Mouse (Mus musculus) neural tube, embryonic 11.5 days (tissue): Measurements from ENCODE around the gene Paox. TPM values are rescaled to one million over a fixed set of nuclear protein-coding genes. Genes with fewer than 3 reads are reported as not detected.
"Not testable (repeated sequence)": the region's sequence is repeated elsewhere in the genome, so short reads cannot be mapped to it uniquely, and the experiment has no call there.

Experiments used
- ATAC-seq: fragments of 200-750 bp; cut with Nextera tagmentation; 2 replicates; pipeline ENCODE4 v1.8.0; 2017; ENCODE audit warnings: moderate number of reproducible peaks, mild to moderate bottlenecking, moderate TSS enrichment, moderate library complexity; ENCODE audit not compliant: insufficient read depth, low FRiP score, low TSS enrichment
- DNase-seq: peaks from one replicate; pipeline ENCODE4 v3.0.0-alpha.2; 2015; ENCODE audit warnings: low spot score
- H3K27ac ChIP-seq: fragments of 300-500 bp; sonication (generic); 2 replicates; pipeline ENCODE4 v1.5.1; 2014; ENCODE audit warnings: low read depth, mild to moderate bottlenecking, low read length
- H3K27me3 ChIP-seq: fragments of 300-500 bp; sonication (generic); 2 replicates; pipeline ENCODE4 v1.6.1; 2014; ENCODE audit warnings: mild to moderate bottlenecking, low read length, mixed read lengths; ENCODE audit not compliant: control insufficient read depth, insufficient read depth
- H3K36me3 ChIP-seq: fragments of 300-500 bp; sonication (generic); 2 replicates; pipeline ENCODE4 v1.6.1; 2014; ENCODE audit warnings: mild to moderate bottlenecking, low read length, moderate library complexity, mixed read lengths; ENCODE audit not compliant: control insufficient read depth, insufficient read depth
- H3K4me1 ChIP-seq: fragments of 300-500 bp; sonication (generic); 2 replicates; pipeline ENCODE4 v1.6.1; 2014; ENCODE audit warnings: low read length, mixed read lengths; ENCODE audit not compliant: control insufficient read depth, insufficient read depth
- H3K4me2 ChIP-seq: fragments of 300-500 bp; sonication (generic); 2 replicates; pipeline ENCODE4 v1.6.1; 2014; ENCODE audit warnings: low read depth, mild to moderate bottlenecking, moderate library complexity
- H3K4me3 ChIP-seq: fragments of 300-500 bp; sonication (generic); 2 replicates; pipeline ENCODE4 v1.5.1; 2014; ENCODE audit warnings: low read depth, low read length
- H3K9ac ChIP-seq: fragments of 300-500 bp; sonication (generic); 2 replicates; pipeline ENCODE4 v1.6.1; 2014; ENCODE audit warnings: mild to moderate bottlenecking, low read length
- H3K9me3 ChIP-seq: fragments of 300-500 bp; sonication (generic); 2 replicates; pipeline ENCODE4 v1.6.1; 2016; ENCODE audit warnings: low read length; ENCODE audit not compliant: control insufficient read depth
- WGBS: fragments of 180-500 bp; shearing (Covaris S2); extraction: QIAGEN DNeasy Blood & Tissue Kit; methylation state at CpG from one replicate; pipeline ENCODE4 v1.1.7; 2014; 5-methylcytosine and 5-hydroxymethylcytosine counted together
- polyA plus RNA-seq: library from polyadenylated mRNA; unstranded; fragments of >200 nt; fragmentation: Nextera tagmentation; extraction: Ambion mirVana; gene quantifications from 2 replicates; pipeline ENCODE4 v1.2.1, GENCODE M21; 2014

Paox gene
- polyA plus RNA-seq, 1 experiment from 2014 or later = 15.6 TPM

DNA sequence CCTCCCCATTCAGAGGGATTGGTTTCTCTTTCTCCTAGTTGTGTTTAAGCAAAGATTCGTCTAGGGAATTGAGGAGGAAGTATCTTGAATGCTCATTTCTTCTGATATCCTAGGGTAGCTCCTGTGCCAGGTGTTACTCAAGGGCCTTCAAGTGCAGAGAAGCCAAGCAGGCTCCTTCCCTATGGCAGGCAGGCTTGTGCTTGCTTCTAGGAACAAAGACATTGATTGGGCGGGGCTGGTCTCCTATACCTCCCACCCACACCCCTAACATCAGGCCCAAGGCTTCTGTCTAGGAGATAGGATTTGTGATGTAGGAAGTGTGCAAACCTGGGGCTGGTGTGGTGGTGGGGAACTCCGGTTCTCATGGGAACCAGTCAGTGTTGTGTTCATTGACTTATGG lies 11.3 kb downstream of the Paox start:
- no peak for ATAC-seq
- H3K36me3 ChIP-seq = no peaks in the 10 kb centered on the region
- H3K9me3 ChIP-seq = no peaks in the 10 kb centered on the region
- DNase-seq = no peak
- H3K4me3 ChIP-seq = no peak overlapping the region
- no peaks in the 10 kb centered on the region for H3K27me3 ChIP-seq
- H3K4me1 ChIP-seq = no peaks in the 10 kb centered on the region
- no peak overlapping the region for H3K4me2 ChIP-seq
- no peak overlapping the region for H3K9ac ChIP-seq
- H3K27ac ChIP-seq = no peak overlapping the region
- 90% methylated on average over 3 of the region's 3 CpGs for WGBS

DNA sequence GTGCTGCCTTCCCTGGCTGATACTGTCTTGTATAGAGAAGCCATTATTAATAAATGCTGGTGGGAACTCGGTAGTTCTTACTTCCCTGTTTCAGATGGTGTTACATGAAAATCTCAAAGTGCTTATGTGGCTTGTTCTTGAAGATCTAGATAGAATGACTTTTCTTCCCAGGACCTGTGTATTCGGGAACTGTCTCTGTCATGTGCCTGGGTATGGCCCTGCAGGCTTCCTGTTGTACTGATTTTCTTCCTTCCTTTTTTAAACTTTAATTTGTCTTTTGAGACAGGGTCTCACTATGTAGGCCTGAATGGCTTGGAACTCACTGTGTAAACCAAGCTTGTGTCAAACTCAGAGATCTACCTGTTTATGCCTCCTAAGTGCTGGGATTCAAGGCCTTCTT lies 12.3 kb downstream of the Paox start:
- H3K27me3 ChIP-seq = no peaks in the 10 kb centered on the region
- H3K9me3 ChIP-seq = no peaks in the 10 kb centered on the region
- WGBS = 91% methylated on average over 2 of the region's 2 CpGs
- no peak overlapping the region for H3K4me2 ChIP-seq
- ATAC-seq = no peak
- no peaks in the 10 kb centered on the region for H3K36me3 ChIP-seq
- H3K9ac ChIP-seq = no peak overlapping the region
- DNase-seq = no peak
- H3K27ac ChIP-seq = no peak overlapping the region
- H3K4me3 ChIP-seq = no peak overlapping the region
- no peaks in the 10 kb centered on the region for H3K4me1 ChIP-seq

DNA sequence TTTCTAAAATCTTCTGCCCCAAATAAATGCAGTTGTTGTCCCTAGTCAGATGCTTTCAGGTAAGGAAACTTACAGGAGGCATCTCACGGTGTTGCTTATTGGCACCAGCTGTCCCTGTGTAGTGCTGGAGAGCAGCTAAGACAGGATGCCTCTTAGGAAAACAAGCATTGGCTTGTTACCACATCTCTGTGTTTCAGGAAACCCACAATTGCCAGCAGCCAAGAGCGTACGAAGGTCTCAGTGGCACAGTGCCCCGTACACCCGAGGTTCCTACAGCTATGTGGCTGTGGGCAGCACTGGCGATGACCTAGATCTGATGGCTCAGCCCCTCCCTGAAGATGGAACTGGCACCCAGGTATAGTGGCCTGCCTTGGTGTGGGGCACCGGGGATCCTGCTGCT lies 16.6 kb downstream of the Paox start:
- not testable (repeated sequence) for ATAC-seq, DNase-seq, H3K36me3 ChIP-seq, H3K9me3 ChIP-seq, H3K4me3 ChIP-seq, H3K27ac ChIP-seq, H3K4me1 ChIP-seq, H3K27me3 ChIP-seq, H3K9ac ChIP-seq, H3K4me2 ChIP-seq
- 91% methylated on average over 6 of the region's 7 CpGs for WGBS

DNA sequence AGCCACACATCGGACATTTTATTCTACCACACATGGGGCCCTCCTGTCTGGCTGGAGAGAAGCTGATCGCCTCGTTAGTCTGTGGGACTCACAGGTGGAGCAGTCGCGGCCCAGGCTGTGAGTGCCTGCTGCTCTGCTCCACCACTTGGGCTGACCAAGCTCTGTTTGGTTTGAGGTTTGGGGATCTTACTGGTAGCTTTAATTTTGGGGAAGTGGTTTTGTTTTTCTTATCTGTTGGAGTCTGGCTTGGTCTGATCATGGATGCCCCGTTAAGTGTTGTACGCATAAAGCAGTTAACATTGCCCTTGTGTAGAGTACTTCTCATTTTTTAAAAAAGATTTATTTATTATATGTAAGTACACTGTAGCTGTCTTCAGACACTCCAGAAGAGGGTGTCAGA lies 18.4 kb downstream of the Paox start:
- H3K9ac ChIP-seq, H3K9me3 ChIP-seq, H3K4me2 ChIP-seq, H3K4me3 ChIP-seq, DNase-seq, H3K36me3 ChIP-seq, H3K4me1 ChIP-seq, H3K27me3 ChIP-seq, H3K27ac ChIP-seq, ATAC-seq: not testable (repeated sequence)
- 95% methylated on average over 6 of the region's 7 CpGs for WGBS

GRCm38 (mm10) chr7:140135106-140135770 lies 19.6 kb downstream of the Paox start:
- Histone ChIP-seq H3K4me2 (no peak overlapping the region), H3K9ac (no peak overlapping the region), H3K27me3 (no peaks in the 10 kb centered on the region), H3K36me3 (no peaks in the 10 kb centered on the region), H3K4me3 (no peak overlapping the region), H3K4me1 (0 out of 2 replicates have a peak, but pooled peaks cover 5% of the 10 kb centered on the region), H3K27ac (no peak overlapping the region), H3K9me3 (no peaks in the 10 kb centered on the region)
- ATAC-seq = no peak
- no peak for DNase-seq
- 91% methylated on average over 5 of the region's 5 CpGs for WGBS

DNA sequence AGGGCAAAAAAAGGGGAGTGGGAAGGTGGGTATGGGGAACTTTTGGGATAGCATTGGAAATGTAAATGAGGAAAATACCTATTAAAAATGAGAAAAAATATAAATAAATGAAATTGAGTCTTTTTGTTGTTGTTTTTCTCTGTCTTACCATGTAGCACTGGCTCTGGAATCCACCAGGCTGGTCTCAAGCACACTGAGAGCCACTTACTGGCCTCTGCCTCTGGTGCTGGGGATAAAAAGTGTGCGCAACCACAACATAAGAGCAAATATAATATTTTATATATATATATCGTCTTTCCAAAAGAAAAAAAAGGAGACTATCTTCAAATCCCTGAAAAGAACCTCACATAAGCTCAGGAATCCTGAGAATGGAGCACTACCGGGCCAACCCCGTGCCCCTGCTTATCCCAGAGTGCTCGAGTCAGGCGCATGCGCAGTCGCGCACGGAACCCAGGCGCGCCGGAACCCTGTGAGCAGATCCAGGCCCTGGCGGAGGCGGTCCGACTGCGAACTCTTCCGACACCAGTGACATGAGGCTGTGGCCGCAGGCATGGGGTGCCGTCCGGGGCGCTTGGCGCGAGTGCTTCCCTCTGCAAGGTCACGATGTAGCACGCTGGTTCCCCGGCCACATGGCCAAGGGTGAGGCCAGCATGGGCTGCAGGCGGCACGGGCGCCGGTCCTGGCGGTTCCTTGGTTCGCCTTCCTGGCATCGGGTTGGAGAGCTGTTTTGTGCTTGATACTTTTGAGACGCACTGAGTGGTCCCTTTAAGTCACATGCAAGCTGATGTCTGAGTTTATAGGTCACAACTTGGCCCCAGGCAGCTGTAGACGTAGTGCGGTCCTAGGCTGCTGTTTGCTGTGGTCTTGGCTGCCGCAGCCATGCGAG lies 21.8 kb downstream of the Paox start, which contains the start of gene Mtg1:
TSS of gene Mtg1 (plus strand) at position 430 of the 886 bp plus-strand sequence.
- Histone ChIP-seq H3K4me2 (peak within 1 kb of the TSS; percentile 90), H3K9me3 (no peaks in the 10 kb centered on the region), H3K27ac (no peak within 1 kb of the TSS), H3K9ac (peak within 1 kb of the TSS; percentile 87), H3K36me3 (no peaks in the 10 kb centered on the region), H3K27me3 (no peaks in the 10 kb centered on the region), H3K4me3 (peak within 1 kb of the TSS; percentile 76), H3K4me1 (0 out of 2 replicates have a peak, but pooled peaks cover 5% of the 10 kb centered on the region)
- 2% methylated on average over 39 of the region's 39 CpGs for WGBS
- DNase-seq (peak; percentile 96), ATAC-seq (peak; percentile 97)

DNA sequence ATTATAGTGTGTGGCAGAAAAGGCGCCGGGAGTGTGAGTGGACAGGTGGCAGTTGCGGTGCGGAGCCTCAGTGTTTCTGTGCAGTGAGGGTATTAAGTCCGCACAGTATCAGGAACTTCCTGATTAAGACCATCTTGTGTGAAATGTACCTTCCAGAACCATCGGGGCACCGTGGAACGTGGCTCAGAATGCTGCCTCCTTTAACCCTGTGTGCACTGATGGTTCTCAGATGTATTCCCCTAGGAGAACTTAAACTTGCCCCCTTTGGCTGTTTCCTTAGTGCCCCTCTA lies 22.4 kb downstream of the Paox start:
- Histone ChIP-seq H3K9ac (peak overlapping the region; percentile 87), H3K4me3 (peak overlapping the region; percentile 76), H3K4me1 (0 out of 2 replicates have a peak, but pooled peaks cover 5% of the 10 kb centered on the region), H3K36me3 (no peaks in the 10 kb centered on the region), H3K27ac (no peak overlapping the region), H3K4me2 (peak overlapping the region; percentile 90), H3K9me3 (no peaks in the 10 kb centered on the region), H3K27me3 (no peaks in the 10 kb centered on the region)
- WGBS = 2% methylated on average over 8 of the region's 8 CpGs
- peak; percentile 32 for DNase-seq
- no peak for ATAC-seq

- H3K9ac ChIP-seq = no peak overlapping the region
These were observed 25.8 kb downstream of the Paox start for GRCm38 (mm10) chr7:140141350-140141749.

DNA sequence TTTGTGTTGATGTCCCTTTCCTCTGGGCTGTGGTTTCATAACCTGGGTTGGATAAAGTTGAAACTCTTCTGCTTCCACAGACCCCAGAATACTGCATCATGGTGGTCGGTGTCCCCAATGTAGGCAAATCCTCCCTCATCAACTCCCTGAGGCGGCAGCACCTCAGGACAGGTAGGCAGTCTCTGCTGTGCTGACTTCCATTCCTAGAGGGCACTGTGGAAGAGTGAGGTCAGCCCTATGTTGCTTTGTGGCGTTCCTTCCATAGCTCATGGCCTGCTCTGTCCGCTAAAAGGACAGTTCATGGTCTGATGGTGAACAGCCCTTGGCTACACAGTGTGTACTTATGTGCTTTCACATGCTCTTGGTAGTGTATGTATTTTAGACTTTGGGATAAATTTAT lies 29.0 kb downstream of the Paox start:
- Histone ChIP-seq H3K4me2 (no peak overlapping the region), H3K36me3 (no peaks in the 10 kb centered on the region), H3K9me3 (no peaks in the 10 kb centered on the region), H3K4me1 (no peaks in the 10 kb centered on the region), H3K27ac (no peak overlapping the region), H3K27me3 (no peaks in the 10 kb centered on the region), H3K4me3 (no peak overlapping the region), H3K9ac (no peak overlapping the region)
- WGBS = 89% methylated on average over 4 of the region's 4 CpGs
- DNase-seq = no peak
- ATAC-seq = no peak

More at GRCm38 (mm10) chr7:140141350-140141749, 25.8 kb downstream of the Paox start:
- ATAC-seq (no peak), DNase-seq (peak; percentile 69)
- no peaks in the 10 kb centered on the region for H3K9me3 ChIP-seq
- H3K4me3 ChIP-seq = no peak overlapping the region
- H3K36me3 ChIP-seq = no peaks in the 10 kb centered on the region
- H3K4me2 ChIP-seq = no peak overlapping the region
- H3K27ac ChIP-seq = no peak overlapping the region
- no peaks in the 10 kb centered on the region for H3K27me3 ChIP-seq
- 0 out of 2 replicates have a peak, but pooled peaks cover 5% of the 10 kb centered on the region for H3K4me1 ChIP-seq
- 7% methylated on average over 14 of the region's 14 CpGs for WGBS
